In the genomic region with DNA sequence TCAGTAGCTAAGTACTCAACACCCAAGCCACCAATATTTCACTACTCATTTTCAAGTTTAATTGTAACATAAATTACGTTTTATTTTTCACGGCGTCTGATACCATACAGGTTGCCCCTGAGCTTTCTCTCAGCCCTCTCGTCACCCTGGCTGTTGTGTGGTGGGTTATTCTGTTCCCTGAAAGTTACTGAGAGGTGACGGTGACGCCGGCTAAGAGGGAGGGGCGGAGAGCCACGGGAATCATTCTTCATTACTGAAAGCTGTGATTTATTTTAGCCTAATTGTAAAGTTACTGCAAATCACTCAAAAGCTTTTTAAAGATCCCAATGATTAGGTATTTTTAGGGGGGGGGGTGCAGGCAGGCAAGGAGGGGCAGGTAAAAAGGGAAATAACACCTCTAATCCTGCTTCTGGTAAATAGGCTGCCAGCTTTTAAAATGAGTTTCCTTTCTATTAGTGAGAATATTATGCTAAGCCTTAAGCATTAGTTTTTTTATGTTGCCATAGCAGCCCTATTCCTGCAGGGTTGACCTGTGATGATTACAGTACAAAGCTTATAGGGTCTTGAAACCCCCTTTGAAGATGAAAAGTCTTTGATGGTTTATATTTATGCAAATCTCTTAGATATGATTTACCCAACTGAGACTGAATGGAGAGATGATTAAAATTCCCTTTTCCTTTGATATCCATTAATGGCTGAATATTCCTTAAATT, we compare ENCODE assay signal across 14 mouse cellular contexts.
DNase-seq lines count a peak whose midpoint lies in the region; ATAC-seq and TF ChIP-seq lines count a peak whose summit lies in the region.
"Had no signal": no experiment of that assay in that cellular context is flagged by ENCODE, and none has a peak within 500 bp of the region (broad histone marks: within the 10 kb centered on the region; RNA-seq: fewer than 3 reads in every experiment).

No protein-coding gene starts in this region.

- no peak for TF ChIP-seq EP300 in liver, postnatal 0 days (IDR thresholded peaks at IDR 0.05; ENCODE audit: low read depth)

- H3K4me3 ChIP-seq in forebrain, embryonic 15.5 days, result no peak overlapping the region
- H3K4me3 ChIP-seq in limb, embryonic 12.5 days (replicated peaks), result no peak overlapping the region
- H3K4me3 ChIP-seq in liver, postnatal 0 days (ENCODE audit: low read depth, low read length), result no peak overlapping the region
- H3K4me3 ChIP-seq: gastrocnemius, adult 2 months had no signal

- H3K27me3 ChIP-seq in forebrain, embryonic 15.5 days, result peaks cover 18% of the 10 kb centered on the region; the same call in 1 of the 2 replicates
- peaks cover 23% of the 10 kb centered on the region for H3K27me3 ChIP-seq in limb, embryonic 12.5 days
- no peaks in the 10 kb centered on the region for H3K27me3 ChIP-seq in liver, postnatal 0 days (ENCODE audit: insufficient read depth, low read length)

- peaks cover 12% of the 10 kb centered on the region for H3K4me1 ChIP-seq in forebrain, embryonic 15.5 days
- peaks cover 34% of the 10 kb centered on the region for H3K4me1 ChIP-seq in limb, embryonic 12.5 days (replicated peaks)
- no peaks in the 10 kb centered on the region for H3K4me1 ChIP-seq in liver, postnatal 0 days (ENCODE audit: insufficient read depth)

- H3K9ac ChIP-seq in forebrain, embryonic 15.5 days (replicated peaks), result no peak overlapping the region
- H3K9ac ChIP-seq in limb, embryonic 12.5 days (replicated peaks), result no peak overlapping the region
- no peak overlapping the region for H3K9ac ChIP-seq in liver, postnatal 0 days (replicated peaks)
- H3K9ac ChIP-seq: embryonic facial prominence, embryonic 13.5 days had no signal

- H3K9me3 ChIP-seq in forebrain, embryonic 15.5 days, result no peaks in the 10 kb centered on the region
- no peaks in the 10 kb centered on the region for H3K9me3 ChIP-seq in limb, embryonic 12.5 days
- H3K9me3 ChIP-seq in liver, postnatal 0 days (ENCODE audit: low read length), result no peaks in the 10 kb centered on the region
- H3K9me3 ChIP-seq: embryonic facial prominence, embryonic 13.5 days had no signal

- DNase-seq in heart, adult 11 months, result peak; percentile 45
- DNase-seq in heart, adult 18-20 months, result no peak
- DNase-seq in embryo, embryonic 10 days (ENCODE audit: low spot score), result peak; percentile 76
- no peak for DNase-seq in layer of hippocampus, postnatal 10 days (ENCODE audit: low spot score in 2 of 2)
- no peak for DNase-seq in right cerebral cortex, postnatal 36 days (ENCODE audit: low spot score in 2 of 2)
- DNase-seq in liver, postnatal 0 days, result no peak
- DNase-seq: gastrocnemius, adult 2 months; kidney, postnatal 14 days; lung, postnatal 4 days; right cerebral cortex, postnatal 4 days had no signal

- ATAC-seq in forebrain, embryonic 15.5 days (replicated peaks), result peak; percentile 55
- ATAC-seq in limb, embryonic 12.5 days (ENCODE audit: insufficient number of reproducible peaks, insufficient read depth, low FRiP score, low TSS enrichment, low read depth), result no peak; the same call in 1 of the 2 replicates
- ATAC-seq in liver, postnatal 0 days, result no peak

- no peak overlapping the region for H3K4me2 ChIP-seq in forebrain, embryonic 15.5 days (replicated peaks)
- H3K4me2 ChIP-seq in limb, embryonic 12.5 days, result peak overlapping the region; percentile 44
- H3K4me2 ChIP-seq in liver, postnatal 0 days (ENCODE audit: low read depth, low read length), result no peak overlapping the region

- TF ChIP-seq CTCF in liver, postnatal 0 days (IDR thresholded peaks at IDR 0.05; ENCODE audit: low read depth), result no peak

- WGBS in forebrain, embryonic 15.5 days, result 4% methylated on average over 9 of the region's 9 CpGs
- 3% methylated on average over 9 of the region's 9 CpGs for WGBS in limb, embryonic 12.5 days
- WGBS in liver, postnatal 0 days (ENCODE audit: insufficient replicate concordance), result 40% methylated on average over 9 of the region's 9 CpGs

- no peaks in the 10 kb centered on the region for H3K36me3 ChIP-seq in forebrain, embryonic 15.5 days
- no peaks in the 10 kb centered on the region for H3K36me3 ChIP-seq in limb, embryonic 12.5 days
- H3K36me3 ChIP-seq in liver, postnatal 0 days (replicated peaks; ENCODE audit: insufficient read depth, low read length), result no peaks in the 10 kb centered on the region
- H3K36me3 ChIP-seq: embryonic facial prominence, embryonic 13.5 days had no signal

- H3K27ac ChIP-seq in forebrain, embryonic 15.5 days (replicated peaks), result no peak overlapping the region
- H3K27ac ChIP-seq in limb, embryonic 12.5 days, result no peak overlapping the region
- no peak overlapping the region for H3K27ac ChIP-seq in liver, postnatal 0 days (ENCODE audit: low read depth)
- H3K27ac ChIP-seq: embryonic facial prominence, embryonic 13.5 days; gastrocnemius, adult 2 months; stomach, postnatal 0 days had no signal

Comparison
In these comparisons a context has a peak if more than half of its experiments do, and no peak if none do; other contexts are left out.
1. DNase-seq: peak in heart, adult 11 months (single experiment) and embryo, embryonic 10 days (single experiment); none in heart, adult 18-20 months (0 of 2), layer of hippocampus, postnatal 10 days (0 of 2), right cerebral cortex, postnatal 36 days (0 of 2) and liver, postnatal 0 days (single experiment).